Mouse (Mus musculus): Measurements from ENCODE around the gene Tnfrsf14. TPM values are rescaled to one million over a fixed set of nuclear protein-coding genes. Genes with fewer than 3 reads are reported as not detected.

Tnfrsf14 gene
- polyA plus RNA-seq, 1 experiment from 2014 or later, result 1.5 TPM

- Histone ChIP-seq H3K9me3 (ENCODE audit: low read length) (no peaks in the 10 kb centered on the region), H3K4me1 (ENCODE audit: insufficient read depth, low read depth, low read length) (peaks cover 3% of the 10 kb centered on the region; the same call in 1 of the 2 replicates), H3K27me3 (replicated peaks; ENCODE audit: insufficient read depth, low read length) (peaks cover 51% of the 10 kb centered on the region), H3K27ac (ENCODE audit: low read length) (no peak overlapping the region), H3K36me3 (ENCODE audit: insufficient read depth, low read length) (no peaks in the 10 kb centered on the region), H3K4me3 (ENCODE audit: low read depth, low read length) (peak overlapping the region; percentile 33), H3K4me2 (replicated peaks; ENCODE audit: low read depth, low read length) (peak overlapping the region; percentile 70), H3K9ac (replicated peaks; ENCODE audit: low read depth) (no peak overlapping the region)
- DNase-seq (ENCODE audit: low spot score), result no peak
- TF ChIP-seq EP300 (IDR thresholded peaks at IDR 0.05) (no peak), CTCF (IDR thresholded peaks at IDR 0.05) (no peak)
- 36% methylated on average over 20 of the region's 20 CpGs for WGBS
- no peak for ATAC-seq
Measured at GRCm38 (mm10) chr4:154960021-154960689, 31.8 kb upstream of the Tnfrsf14 start.

GRCm38 (mm10) chr4:154958621-154959020 is 30.3 kb upstream of the Tnfrsf14 start:
- Histone ChIP-seq H3K27ac (ENCODE audit: low read length) (no peak overlapping the region), H3K9ac (replicated peaks; ENCODE audit: low read depth) (no peak overlapping the region), H3K36me3 (ENCODE audit: insufficient read depth, low read length) (no peaks in the 10 kb centered on the region), H3K4me2 (replicated peaks; ENCODE audit: low read depth, low read length) (no peak overlapping the region), H3K4me1 (ENCODE audit: insufficient read depth, low read depth, low read length) (no peaks in the 10 kb centered on the region), H3K4me3 (ENCODE audit: low read depth, low read length) (no peak overlapping the region), H3K9me3 (ENCODE audit: low read length) (no peaks in the 10 kb centered on the region), H3K27me3 (replicated peaks; ENCODE audit: insufficient read depth, low read length) (peaks cover 57% of the 10 kb centered on the region)
- no peak for ATAC-seq
- TF ChIP-seq EP300 (IDR thresholded peaks at IDR 0.05) (no peak), CTCF (IDR thresholded peaks at IDR 0.05) (no peak)
- WGBS, result 19% methylated on average over 8 of the region's 8 CpGs
- DNase-seq (ENCODE audit: low spot score), result no peak

DNA sequence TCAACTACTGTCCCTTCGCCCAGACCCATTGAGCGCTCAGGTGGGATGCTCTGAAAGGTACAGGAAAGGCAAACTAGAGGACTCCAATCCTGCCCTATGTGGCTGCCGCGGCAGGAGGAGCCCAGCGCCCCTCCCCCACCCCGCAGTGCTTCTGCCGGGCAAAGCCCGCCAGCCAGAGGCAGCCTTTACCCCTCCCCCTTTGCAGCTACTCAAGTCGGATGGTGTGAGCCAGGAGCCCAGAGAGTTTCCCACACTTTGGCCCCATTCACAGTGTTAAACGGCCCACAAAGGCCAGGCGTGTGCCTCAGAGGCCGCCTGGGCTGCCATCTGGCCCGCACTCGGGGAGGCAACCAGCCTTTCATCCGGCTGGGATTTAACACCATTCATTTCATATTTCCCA is 29.8 kb upstream of the Tnfrsf14 start:
- 3% methylated on average over 15 of the region's 15 CpGs for WGBS
- Histone ChIP-seq H3K9me3 (ENCODE audit: low read length) (no peaks in the 10 kb centered on the region), H3K9ac (replicated peaks; ENCODE audit: low read depth) (no peak overlapping the region), H3K27me3 (replicated peaks; ENCODE audit: insufficient read depth, low read length) (peaks cover 61% of the 10 kb centered on the region), H3K4me2 (replicated peaks; ENCODE audit: low read depth, low read length) (0 out of 2 replicates have a peak overlapping the region, but pooled peaks have one; percentile 3), H3K4me1 (ENCODE audit: insufficient read depth, low read depth, low read length) (no peaks in the 10 kb centered on the region), H3K27ac (ENCODE audit: low read length) (no peak overlapping the region), H3K4me3 (ENCODE audit: low read depth, low read length) (no peak overlapping the region), H3K36me3 (ENCODE audit: insufficient read depth, low read length) (no peaks in the 10 kb centered on the region)
- ATAC-seq (no peak), DNase-seq (ENCODE audit: low spot score) (no peak)
- no peak for TF ChIP-seq CTCF (IDR thresholded peaks at IDR 0.05)
- TF ChIP-seq EP300 (IDR thresholded peaks at IDR 0.05), result no peak

DNA sequence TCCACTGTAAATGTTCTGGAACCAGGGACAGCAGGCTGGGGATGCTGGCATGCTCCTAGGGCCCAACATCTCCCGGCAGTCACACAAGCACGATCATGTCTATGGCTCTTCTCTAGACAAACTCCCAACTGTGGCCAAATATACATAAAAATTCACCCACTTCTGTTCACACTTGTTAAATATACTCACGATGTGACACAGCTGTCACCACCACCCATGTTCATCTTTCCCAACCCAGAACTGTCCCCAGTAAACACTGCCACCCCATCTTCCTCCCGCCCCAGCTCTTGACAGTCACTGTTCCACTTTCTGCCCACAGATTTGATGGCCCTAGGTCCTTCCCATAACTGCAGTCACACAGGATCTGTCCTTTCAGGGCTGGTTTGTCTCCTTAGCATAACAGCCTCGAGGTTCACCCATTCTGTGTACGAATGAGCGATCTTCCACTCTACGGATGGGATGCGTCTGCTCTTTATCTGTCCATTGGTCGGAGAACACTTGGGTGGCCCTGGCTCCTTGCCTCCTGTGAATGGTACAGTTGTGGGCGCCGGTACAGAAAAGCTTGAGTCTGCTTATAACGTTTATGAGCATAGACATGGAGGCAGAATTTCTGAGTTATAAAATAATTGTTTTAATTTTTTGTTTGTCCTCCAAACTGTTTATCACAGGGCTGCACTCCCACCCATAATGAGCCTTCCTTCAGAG is 29.1 kb upstream of the Tnfrsf14 start:
- Histone ChIP-seq H3K36me3 (ENCODE audit: insufficient read depth, low read length) (no peaks in the 10 kb centered on the region), H3K4me2 (replicated peaks; ENCODE audit: low read depth, low read length) (no peak overlapping the region), H3K9me3 (ENCODE audit: low read length) (no peaks in the 10 kb centered on the region), H3K27ac (ENCODE audit: low read length) (no peak overlapping the region), H3K9ac (replicated peaks; ENCODE audit: low read depth) (no peak overlapping the region), H3K27me3 (replicated peaks; ENCODE audit: insufficient read depth, low read length) (peaks cover 61% of the 10 kb centered on the region), H3K4me3 (ENCODE audit: low read depth, low read length) (no peak overlapping the region), H3K4me1 (ENCODE audit: insufficient read depth, low read depth, low read length) (no peaks in the 10 kb centered on the region)
- DNase-seq (ENCODE audit: low spot score) (no peak), ATAC-seq (no peak)
- 50% methylated on average over 13 of the region's 13 CpGs for WGBS
- no peak for TF ChIP-seq EP300 (IDR thresholded peaks at IDR 0.05)
- TF ChIP-seq CTCF (IDR thresholded peaks at IDR 0.05), result no peak

DNA sequence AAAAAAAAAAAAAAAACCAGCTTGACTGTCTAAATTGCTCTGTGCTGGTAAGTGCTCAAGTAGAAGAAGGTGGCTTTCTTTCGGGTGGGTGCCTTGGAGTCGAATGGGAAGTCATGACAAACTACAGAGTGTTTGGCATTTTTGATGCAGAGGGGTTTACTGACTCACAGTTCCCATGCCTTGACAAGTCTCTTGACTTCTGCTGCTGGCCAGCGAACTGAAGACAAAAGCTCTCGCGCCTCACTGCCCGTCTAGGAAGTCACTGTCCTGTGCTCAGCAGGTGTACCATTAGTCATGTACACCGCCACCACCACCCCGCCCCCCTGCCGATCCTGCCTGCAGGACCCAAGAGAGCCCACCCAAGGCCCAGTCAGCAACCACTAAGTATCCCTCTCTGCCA is 28.2 kb upstream of the Tnfrsf14 start:
- no peak overlapping the region for H3K4me3 ChIP-seq (ENCODE audit: low read depth, low read length)
- no peak for ATAC-seq
- H3K9ac ChIP-seq (replicated peaks; ENCODE audit: low read depth), result no peak overlapping the region
- no peak for DNase-seq (ENCODE audit: low spot score)
- 51% methylated on average over 9 of the region's 9 CpGs for WGBS
- H3K9me3 ChIP-seq (ENCODE audit: low read length), result no peaks in the 10 kb centered on the region
- no peak overlapping the region for H3K4me2 ChIP-seq (replicated peaks; ENCODE audit: low read depth, low read length)
- H3K4me1 ChIP-seq (ENCODE audit: insufficient read depth, low read depth, low read length), result no peaks in the 10 kb centered on the region
- TF ChIP-seq EP300 (IDR thresholded peaks at IDR 0.05) (no peak), CTCF (IDR thresholded peaks at IDR 0.05) (no peak)
- H3K27me3 ChIP-seq (replicated peaks; ENCODE audit: insufficient read depth, low read length), result peaks cover 61% of the 10 kb centered on the region
- no peaks in the 10 kb centered on the region for H3K36me3 ChIP-seq (ENCODE audit: insufficient read depth, low read length)
- no peak overlapping the region for H3K27ac ChIP-seq (ENCODE audit: low read length)

DNA sequence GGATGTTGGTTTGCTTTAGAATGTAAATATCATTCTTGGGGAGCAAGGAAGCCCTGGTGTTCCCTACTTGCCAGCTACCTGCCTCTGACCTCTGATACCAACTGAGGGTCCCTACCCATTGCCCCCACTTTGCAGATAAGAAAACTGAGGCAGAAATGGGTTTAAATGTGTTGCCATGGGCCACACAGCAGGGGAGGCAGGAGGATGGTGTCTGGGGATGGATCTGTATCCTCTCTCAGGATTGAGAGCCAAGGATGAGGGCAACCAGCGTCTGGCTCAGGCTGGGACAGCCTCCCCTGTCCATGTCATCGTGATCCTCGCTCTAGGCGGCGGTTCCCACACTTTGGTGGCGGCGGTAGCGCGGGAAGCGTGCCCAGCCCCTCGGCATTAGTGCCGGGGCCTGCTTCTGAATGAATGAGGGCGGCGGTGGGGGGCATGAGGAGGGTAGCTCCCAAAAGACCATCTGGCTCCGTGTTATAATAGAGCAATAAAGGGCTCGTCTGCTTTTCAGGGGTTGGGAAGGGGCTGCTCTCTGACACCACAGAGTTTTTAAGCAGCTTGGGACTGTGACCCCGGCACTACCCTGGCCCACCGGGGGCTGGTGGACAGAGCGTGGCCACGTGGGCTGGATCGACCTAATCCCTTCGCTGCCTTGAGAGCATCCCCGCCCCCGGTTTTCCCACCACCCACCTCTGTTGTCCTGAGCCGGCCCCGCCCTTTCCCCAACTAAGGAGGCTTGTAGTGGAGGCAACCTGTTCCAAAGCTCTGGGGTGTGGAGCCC is 24.3 kb upstream of the Tnfrsf14 start:
- Histone ChIP-seq H3K4me2 (replicated peaks; ENCODE audit: low read depth, low read length) (no peak overlapping the region), H3K4me1 (ENCODE audit: insufficient read depth, low read depth, low read length) (no peaks in the 10 kb centered on the region), H3K9me3 (ENCODE audit: low read length) (no peaks in the 10 kb centered on the region), H3K27me3 (replicated peaks; ENCODE audit: insufficient read depth, low read length) (peaks cover 39% of the 10 kb centered on the region), H3K36me3 (ENCODE audit: insufficient read depth, low read length) (no peaks in the 10 kb centered on the region), H3K9ac (replicated peaks; ENCODE audit: low read depth) (no peak overlapping the region), H3K27ac (ENCODE audit: low read length) (no peak overlapping the region), H3K4me3 (ENCODE audit: low read depth, low read length) (no peak overlapping the region)
- ATAC-seq (no peak), DNase-seq (ENCODE audit: low spot score) (no peak)
- WGBS, result 2% methylated on average over 25 of the region's 26 CpGs
- no peak for TF ChIP-seq EP300 (IDR thresholded peaks at IDR 0.05)
- TF ChIP-seq CTCF (IDR thresholded peaks at IDR 0.05), result no peak

Measured in lung, postnatal 0 days (tissue).